ENCODE assay signal across 23 mouse cellular contexts in genomic region chr7:144030796-144031195, GRCm38 (mm10). TPM values are rescaled to one million over a fixed set of nuclear protein-coding genes. Genes with fewer than 3 reads are reported as not detected.
"Had no signal": no experiment of that assay in that cellular context is flagged by ENCODE, and none has a peak within 500 bp of the region (broad histone marks: within the 10 kb centered on the region; RNA-seq: fewer than 3 reads in every experiment).

No protein-coding gene starts in this region.

- H3K9me3 ChIP-seq: intestine, embryonic 15.5 days; limb, embryonic 10.5 days; limb, embryonic 13.5 days; liver, embryonic 12.5 days; liver, embryonic 15.5 days; lung, embryonic 15.5 days; midbrain, embryonic 12.5 days; midbrain, embryonic 15.5 days; neural tube, embryonic 15.5 days had no signal

- H3K4me1 ChIP-seq: intestine, embryonic 15.5 days; limb, embryonic 13.5 days; liver, embryonic 12.5 days; liver, embryonic 15.5 days; lung, embryonic 15.5 days; midbrain, embryonic 12.5 days; midbrain, embryonic 15.5 days; neural tube, embryonic 12.5 days; neural tube, embryonic 15.5 days had no signal

- H3K27me3 ChIP-seq: intestine, embryonic 15.5 days; limb, embryonic 13.5 days; liver, embryonic 12.5 days; liver, embryonic 15.5 days; lung, embryonic 15.5 days; midbrain, embryonic 12.5 days; midbrain, embryonic 15.5 days; neural tube, embryonic 12.5 days; neural tube, embryonic 15.5 days had no signal

- DNase-seq: layer of hippocampus, adult 9-11 months; liver; lung, adult 18-20 months; lung, postnatal 14 days; right cerebral cortex, postnatal 14 days; right cerebral cortex, postnatal 4 days; thymus, adult 2 months; thymus, postnatal 14 days; thymus, postnatal 4 days had no signal

- H3K9ac ChIP-seq: intestine, embryonic 15.5 days; limb, embryonic 13.5 days; liver, embryonic 12.5 days; liver, embryonic 15.5 days; lung, embryonic 15.5 days; midbrain, embryonic 12.5 days; midbrain, embryonic 15.5 days; neural tube, embryonic 12.5 days; neural tube, embryonic 15.5 days had no signal

- ATAC-seq: hindbrain, embryonic 16.5 days; intestine, embryonic 15.5 days; liver, embryonic 12.5 days; midbrain, embryonic 15.5 days had no signal

- H3K4me2 ChIP-seq: intestine, embryonic 15.5 days; limb, embryonic 13.5 days; liver, embryonic 12.5 days; liver, embryonic 15.5 days; lung, embryonic 15.5 days; midbrain, embryonic 12.5 days; midbrain, embryonic 15.5 days; neural tube, embryonic 12.5 days; neural tube, embryonic 15.5 days had no signal

- H3K27ac ChIP-seq: intestine, embryonic 15.5 days; layer of hippocampus, adult 2 months; limb, embryonic 10.5 days; limb, embryonic 13.5 days; liver, embryonic 12.5 days; liver, embryonic 15.5 days; lung, embryonic 15.5 days; macrophage; midbrain, embryonic 12.5 days; midbrain, embryonic 15.5 days; neural tube, embryonic 12.5 days; neural tube, embryonic 15.5 days; stomach, postnatal 0 days had no signal

- H3K4me3 ChIP-seq: intestine, embryonic 15.5 days; layer of hippocampus, adult 2 months; limb, embryonic 10.5 days; limb, embryonic 13.5 days; liver, embryonic 12.5 days; liver, embryonic 15.5 days; lung, embryonic 15.5 days; midbrain, embryonic 12.5 days; midbrain, embryonic 15.5 days; neural tube, embryonic 12.5 days; neural tube, embryonic 15.5 days had no signal

- H3K36me3 ChIP-seq: intestine, embryonic 15.5 days; limb, embryonic 10.5 days; limb, embryonic 13.5 days; liver, embryonic 12.5 days; liver, embryonic 15.5 days; lung, embryonic 15.5 days; midbrain, embryonic 12.5 days; midbrain, embryonic 15.5 days; neural tube, embryonic 12.5 days; neural tube, embryonic 15.5 days had no signal

RNA-seq across cellular contexts. Expression of gene Shank2, which starts 29.1 kb away (rescaled TPM):
- polyA plus RNA-seq: macrophage had no signal
